Mouse (Mus musculus): ENCODE data around the gene R3hdm1.

- TF ChIP-seq POLR2A (IDR thresholded peaks at IDR 0.05; ENCODE audit: insufficient read length, low read depth) (no peak), POLR2AphosphoS2 (IDR thresholded peaks at IDR 0.05; ENCODE audit: insufficient read length, low read depth) (no peak), E2F4 (IDR thresholded peaks at IDR 0.05; ENCODE audit: insufficient read depth) (no peak), MYOG (IDR thresholded peaks at IDR 0.05; ENCODE audit: control insufficient read depth in 1 of 3, insufficient read depth in 1 of 3, insufficient read length in 2 of 3, low read depth in 2 of 3) (peak in 2 of 3 experiments; percentile 4 to 59)
Observed at GRCm38 (mm10) chr1:128103520-128104088, 503 bp downstream of the R3hdm1 start.

Data from myocyte (in vitro differentiated cells).